Mouse (Mus musculus) ES-E14 (cell line): ENCODE measurements around the gene Vgf. TPM values are rescaled to one million over a fixed set of nuclear protein-coding genes. Genes with fewer than 3 reads are reported as not detected.

Source experiments
- DNase-seq: peaks from one replicate; pipeline ENCODE4 v3.0.0-alpha.2; 2013; ENCODE audit warnings: low read depth, low spot score
- H3K27ac ChIP-seq: 2 replicates; pipeline ENCODE4 v1.5.1; 2012; ENCODE audit warnings: low read depth, mild to moderate bottlenecking, low read length, moderate library complexity, mixed read lengths; ENCODE audit not compliant: poor library complexity, insufficient read depth, severe bottlenecking
- H3K36me3 ChIP-seq: 2 replicates; pipeline ENCODE4 v1.6.1; 2012; ENCODE audit warnings: mild to moderate bottlenecking, low read length, moderate library complexity, mixed read lengths; ENCODE audit not compliant: control insufficient read depth, poor library complexity, insufficient read depth, severe bottlenecking
- H3K4me1 ChIP-seq, 2 experiments: fragments of 150-350 bp in 1 of 2; sonication (generic) in 1 of 2; 2 replicates each; pipeline ENCODE4 v1.6.1; 2012; ENCODE audit warnings: low read length in 2 of 2, mild to moderate bottlenecking in 1 of 2, mixed read lengths in 1 of 2; ENCODE audit not compliant: control insufficient read depth in 2 of 2, insufficient read depth in 2 of 2, poor library complexity in 1 of 2
- H3K4me3 ChIP-seq, 2 experiments: fragments of 150-350 bp in 1 of 2; sonication (generic) in 1 of 2; 2 replicates each; pipeline ENCODE4 v1.5.1; 2012; ENCODE audit warnings: low read length in 2 of 2, low read depth in 1 of 2, mild to moderate bottlenecking in 1 of 2, mixed read lengths in 1 of 2; ENCODE audit not compliant: insufficient read depth in 1 of 2, poor library complexity in 1 of 2, severe bottlenecking in 1 of 2
- H3K9ac ChIP-seq: 2 replicates; pipeline ENCODE4 v1.6.1; 2012; ENCODE audit warnings: low read depth, mild to moderate bottlenecking, low read length, mixed read lengths; ENCODE audit not compliant: poor library complexity, insufficient read depth, severe bottlenecking
- H3K9me3 ChIP-seq: fragments of 150-350 bp; sonication (generic); 2 replicates; pipeline ENCODE4 v1.6.1; 2012; ENCODE audit warnings: low read depth, mild to moderate bottlenecking, low read length; ENCODE audit not compliant: control insufficient read depth, insufficient read depth
- CHD2 ChIP-seq: IDR thresholded peaks from 2 replicates; pipeline ENCODE4 v1.6.1; 2014; ENCODE audit warnings: mild to moderate bottlenecking, low read depth, low read length, inconsistent platforms
- HCFC1 ChIP-seq: IDR thresholded peaks from 2 replicates; pipeline ENCODE4 v1.6.1; 2012; ENCODE audit warnings: low read length, inconsistent platforms, borderline replicate concordance; ENCODE audit not compliant: insufficient read depth
- MAFK ChIP-seq: IDR thresholded peaks from 2 replicates; pipeline ENCODE4 v1.6.1; 2014; ENCODE audit warnings: mild to moderate bottlenecking, low read depth, low read length, inconsistent platforms; ENCODE audit not compliant: insufficient read depth
- ZC3H11A ChIP-seq: IDR thresholded peaks from 2 replicates; pipeline ENCODE4 v1.6.1; 2012; ENCODE audit warnings: low read depth, mild to moderate bottlenecking, inconsistent platforms, low read length, borderline replicate concordance
- ZNF384 ChIP-seq: IDR thresholded peaks from 2 replicates; pipeline ENCODE4 v1.6.1; 2012; ENCODE audit warnings: low read depth, low read length, inconsistent platforms
- in situ Hi-C, 2 experiments: fragments of 600-800 bp; cut with MboI; formaldehyde crosslinking; loops; one replicate each; pipeline ENCODE4 v1.15.1; 2025; ENCODE audit warnings: low sequenced_read_pairs in 2 of 2, inconsistent platforms in 1 of 2; ENCODE audit not compliant: unreplicated experiment in 2 of 2
- total RNA-seq: library from RNA; depleted of rRNA; stranded (reverse); fragments of 300-350 nt; gene quantifications from 2 replicates; pipeline ENCODE4 v1.2.3, GENCODE M21; 2012; rRNA removed

The Vgf gene
- total RNA-seq, 1 experiment: 45.6 TPM

- DNase-seq: no peak
- H3K9me3 ChIP-seq: no peaks in the 10 kb centered on the region
- H3K4me1 ChIP-seq: peaks cover 7 to 41% of the 10 kb centered on the region in 2 experiments; a peak in 3 of 4 replicates
- no peak overlapping the region for H3K27ac ChIP-seq
- H3K9ac ChIP-seq: no peak overlapping the region
- H3K4me3 ChIP-seq: no peak overlapping the region
- no peak for TF ChIP-seq ZC3H11A
- TF ChIP-seq ZNF384: no peak
- TF ChIP-seq HCFC1: no peak
- no peaks in the 10 kb centered on the region for H3K36me3 ChIP-seq
- in situ Hi-C loops: no loop called here
Measured at GRCm38 (mm10) chr5:137078616-137079015, 52.4 kb downstream of the Vgf start.

DNA sequence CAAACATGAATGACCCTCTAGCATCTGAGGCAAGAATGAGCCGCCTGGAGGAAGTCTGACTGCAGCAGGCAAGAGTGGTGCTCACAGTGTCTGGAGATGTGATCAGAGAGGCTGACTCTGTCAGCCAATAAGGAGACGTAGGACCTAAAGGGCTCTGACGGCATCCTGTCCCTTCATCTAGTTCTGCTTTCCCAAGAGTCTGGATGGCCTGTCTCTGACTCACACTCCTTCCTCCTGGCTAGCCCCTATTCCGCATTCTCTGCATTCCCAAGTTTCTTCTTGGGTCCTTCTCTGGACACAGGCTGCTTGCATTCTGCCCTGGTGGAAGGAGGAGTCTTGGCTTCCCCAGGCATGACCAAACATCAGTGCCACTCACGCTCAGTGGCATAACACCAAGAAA, 53.7 kb downstream of the Vgf start:
- Histone ChIP-seq H3K36me3 (no peaks in the 10 kb centered on the region), H3K27ac (no peak overlapping the region), H3K4me1 (peaks cover 9 to 34% of the 10 kb centered on the region in 2 experiments; a peak in 3 of 4 replicates), H3K4me3 (no peak overlapping the region), H3K9ac (no peak overlapping the region), H3K9me3 (no peaks in the 10 kb centered on the region)
- DNase-seq: no peak
- in situ Hi-C loops: no loop called here
- TF ChIP-seq CHD2: no peak
- no peak for TF ChIP-seq MAFK
- no peak for TF ChIP-seq HCFC1
- no peak for TF ChIP-seq ZC3H11A
- TF ChIP-seq ZNF384: no peak

Other genes starting within 250 kb of the Vgf start
- gene Col26a1, start 143.2 kb upstream of the Vgf start, total RNA-seq: 2.9 and 5.8 TPM in 2 replicates
- 15.9 and 18.3 TPM in 2 replicates for gene Ift22, start 118.2 kb upstream of the Vgf start, total RNA-seq
- gene Fis1, start 73.1 kb upstream of the Vgf start, total RNA-seq: 106 and 114 TPM in 2 replicates
- gene Cldn15, start 59.8 kb upstream of the Vgf start, total RNA-seq: 0.94 and 1.4 TPM in 2 replicates
- gene Plod3, start 39.4 kb upstream of the Vgf start, total RNA-seq: 155 and 201 TPM in 2 replicates
- 41.2 and 46.0 TPM in 2 replicates for gene Znhit1, start 38.4 kb upstream of the Vgf start, total RNA-seq
- gene Ap1s1, start 19.7 kb downstream of the Vgf start, total RNA-seq: 76.4 and 112 TPM in 2 replicates
- 91.8 and 166 TPM in 2 replicates for gene Serpine1, start 45.9 kb downstream of the Vgf start, total RNA-seq
- gene Trim56, start 89.8 kb downstream of the Vgf start, total RNA-seq: 5.3 and 7.2 TPM in 2 replicates
- gene Muc3, start 122.9 kb downstream of the Vgf start, total RNA-seq: 3.1 and 3.4 TPM in 2 replicates
- gene Muc3a, start 186.0 kb downstream of the Vgf start, total RNA-seq: 0.26 and 0.36 TPM in 2 replicates